ENCODE assay signal across 10 mouse cellular contexts in genomic region chr8:111157617-111158016, GRCm38 (mm10).
A peak's percentile ranks its signal among the peaks of the same experiment; 100 is the strongest.
DNase-seq lines count a peak whose midpoint lies in the region; ATAC-seq lines count a peak whose summit lies in the region.
"Had no signal": no experiment of that assay in that cellular context is flagged by ENCODE, and none has a peak within 500 bp of the region (broad histone marks: within the 10 kb centered on the region; RNA-seq: fewer than 3 reads in every experiment).

No protein-coding gene starts in this region.

- H3K27ac ChIP-seq in liver, embryonic 12.5 days, result no peak overlapping the region
- H3K27ac ChIP-seq: embryonic facial prominence, embryonic 12.5 days; lung, embryonic 15.5 days had no signal

- no peaks in the 10 kb centered on the region for H3K9me3 ChIP-seq in liver, embryonic 12.5 days (replicated peaks)
- H3K9me3 ChIP-seq: embryonic facial prominence, embryonic 12.5 days; lung, embryonic 15.5 days had no signal

- DNase-seq in 3T3-L1 (ENCODE audit: low read depth, low spot score) (peak; percentile 69), NIH3T3 (ENCODE audit: low read depth) (peak; percentile 48)
- DNase-seq in cerebellum, postnatal 10 days, result peak; percentile 78 to 81
- DNase-seq in gastrocnemius, adult 8-10 months (ENCODE audit: low spot score in 2 of 2), result peak; percentile 31 to 39
- DNase-seq in kidney, adult 9 months, result peak; percentile 67
- DNase-seq in ovary, postnatal 14 days (ENCODE audit: low spot score), result peak; percentile 39
- DNase-seq in thymus, postnatal 25 days, result peak; percentile 44

- H3K4me3 ChIP-seq in liver, embryonic 12.5 days, result no peak overlapping the region
- H3K4me3 ChIP-seq: embryonic facial prominence, embryonic 12.5 days; lung, embryonic 15.5 days had no signal

- H3K4me2 ChIP-seq in liver, embryonic 12.5 days, result no peak overlapping the region
- H3K4me2 ChIP-seq: embryonic facial prominence, embryonic 12.5 days; lung, embryonic 15.5 days had no signal

- no peak overlapping the region for H3K9ac ChIP-seq in liver, embryonic 12.5 days
- H3K9ac ChIP-seq: embryonic facial prominence, embryonic 12.5 days; lung, embryonic 15.5 days had no signal

- WGBS in liver, embryonic 12.5 days (ENCODE audit: insufficient replicate concordance), result 52% methylated on average over 14 of the region's 14 CpGs

- peak; percentile 66; the same call in 1 of the 2 replicates for ATAC-seq in liver, embryonic 12.5 days

- H3K36me3 ChIP-seq in liver, embryonic 12.5 days, result peaks cover 86% of the 10 kb centered on the region

- no peaks in the 10 kb centered on the region for H3K27me3 ChIP-seq in liver, embryonic 12.5 days (replicated peaks)
- H3K27me3 ChIP-seq: embryonic facial prominence, embryonic 12.5 days; lung, embryonic 15.5 days had no signal

- no peaks in the 10 kb centered on the region for H3K4me1 ChIP-seq in liver, embryonic 12.5 days
- H3K4me1 ChIP-seq: embryonic facial prominence, embryonic 12.5 days; lung, embryonic 15.5 days had no signal
